Mouse (Mus musculus): ENCODE measurements around the gene Fam173a. TPM values are rescaled to one million over a fixed set of nuclear protein-coding genes. Genes with fewer than 3 reads are reported as not detected.

Fam173a gene
- total RNA-seq, 2 experiments from 2014 or later, result 35.9 to 43.7 TPM

GRCm38 (mm10) chr17:25786781-25787504 is 5.8 kb downstream of the Fam173a start:
- TF ChIP-seq CTCF (IDR thresholded peaks at IDR 0.05), result no peak
- DNase-seq, result no peak
- H3K4me3 ChIP-seq, result no peak overlapping the region
- H3K27ac ChIP-seq, result no peak overlapping the region
- intact Hi-C loops (cut with DNase I), result no loop called here

DNA sequence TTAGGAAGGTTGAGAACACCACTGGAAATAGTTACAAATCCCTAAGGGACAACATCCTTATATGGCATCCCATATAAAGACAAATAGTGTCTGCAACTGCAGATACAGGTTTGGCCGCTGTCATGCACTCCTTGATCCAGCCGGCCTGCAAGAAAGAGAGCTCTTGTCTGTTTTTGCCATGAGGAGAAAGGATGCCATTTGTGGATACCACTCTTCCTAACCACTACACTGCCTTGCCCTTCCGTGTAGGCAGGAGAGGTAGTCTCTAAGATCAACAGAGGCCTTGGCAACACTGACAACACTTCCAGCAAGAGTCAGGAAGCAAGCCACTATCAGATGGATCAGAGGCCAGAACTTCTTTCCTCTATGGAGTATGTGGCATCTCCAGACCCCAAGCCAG is 6.4 kb downstream of the Fam173a start, which contains the start of gene Ccdc78:
Ccdc78 (plus strand) TSS at position 301 of the 400 bp plus-strand sequence.
- H3K4me3 ChIP-seq, result peak within 1 kb of the TSS; percentile 75
- H3K27ac ChIP-seq, result peak within 1 kb of the TSS; percentile 88
- intact Hi-C loops (cut with DNase I), result no loop called here
- no peak for DNase-seq
- no peak for TF ChIP-seq CTCF (IDR thresholded peaks at IDR 0.05)

DNA sequence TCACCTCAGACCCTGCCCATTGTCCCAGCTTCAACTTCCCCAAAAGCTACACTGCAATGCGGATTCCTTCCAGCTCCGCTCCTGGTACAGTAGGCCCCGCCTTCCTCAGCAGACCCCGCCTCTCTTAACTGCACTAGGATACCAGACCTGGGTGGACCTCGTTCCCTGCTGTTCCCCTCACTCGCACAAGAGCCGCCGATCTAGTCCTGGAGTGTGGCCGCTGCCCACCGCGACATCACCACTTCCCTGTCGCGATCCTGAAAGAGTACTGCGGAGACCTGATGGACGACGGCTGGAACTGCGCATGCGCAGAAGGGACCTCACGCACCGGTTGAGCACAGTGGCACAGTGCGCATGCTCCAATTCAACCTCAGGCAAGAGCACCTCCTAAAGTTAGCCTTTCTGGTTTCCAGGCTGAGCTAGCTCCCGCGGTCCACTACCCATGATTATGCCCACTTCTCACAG is 7.4 kb downstream of the Fam173a start, which contains the start of gene Haghl:
Haghl (minus strand) TSS at position 393 of the 465 bp plus-strand sequence.
- peak within 1 kb of the TSS; percentile 88 for H3K27ac ChIP-seq
- intact Hi-C loops (cut with DNase I), result no loop called here
- DNase-seq, result peak; percentile 96
- H3K4me3 ChIP-seq, result peak within 1 kb of the TSS; percentile 75
- peak; percentile 19; the same call in 1 of the 2 replicates for TF ChIP-seq CTCF (IDR thresholded peaks at IDR 0.05)

GRCm38 (mm10) chr17:25783861-25784574 is 8.7 kb downstream of the Fam173a start:
- TF ChIP-seq CTCF (IDR thresholded peaks at IDR 0.05), result no peak
- Histone ChIP-seq H3K27ac (no peak overlapping the region), H3K4me3 (peak overlapping the region; percentile 75; the same call in 1 of the 2 replicates)
- intact Hi-C loops (cut with DNase I), result no loop called here
- no peak for DNase-seq

DNA sequence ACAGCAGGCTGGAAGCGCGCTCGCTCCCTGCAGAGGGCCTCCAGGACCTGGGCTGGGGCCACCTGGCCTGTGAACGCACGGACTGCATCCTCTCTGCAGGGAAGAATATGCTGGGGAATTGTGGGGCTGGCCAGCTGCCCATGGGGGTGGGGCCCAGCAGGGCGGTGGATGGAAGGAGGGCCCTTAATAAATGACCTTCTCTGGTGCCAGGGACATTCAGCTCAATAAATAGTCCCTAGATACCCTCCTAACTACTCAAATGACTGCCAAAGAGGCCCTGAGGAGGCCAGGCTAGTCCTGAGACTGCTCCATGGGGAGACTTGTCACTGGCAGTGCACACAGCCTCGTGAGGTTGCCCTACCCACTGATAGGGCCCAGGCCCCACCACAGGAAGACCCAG is 9.6 kb downstream of the Fam173a start:
- peak; percentile 55 for DNase-seq
- no peak overlapping the region; the same call in 1 of the 2 replicates for H3K27ac ChIP-seq
- H3K4me3 ChIP-seq, result no peak overlapping the region
- TF ChIP-seq CTCF (IDR thresholded peaks at IDR 0.05), result no peak
- intact Hi-C loops (cut with DNase I), result no loop called here

GRCm38 (mm10) chr17:25781339-25781738 is 11.4 kb downstream of the Fam173a start:
- no peak overlapping the region for H3K4me3 ChIP-seq
- DNase-seq, result no peak
- H3K27ac ChIP-seq, result no peak overlapping the region
- intact Hi-C loops (cut with DNase I), result no loop called here
- no peak for TF ChIP-seq CTCF (IDR thresholded peaks at IDR 0.05)

- intact Hi-C loops (cut with DNase I), result no loop called here
- H3K27ac ChIP-seq, result no peak overlapping the region
- no peak for TF ChIP-seq CTCF (IDR thresholded peaks at IDR 0.05)
- H3K4me3 ChIP-seq, result no peak overlapping the region
- DNase-seq, result no peak
These were observed 14.8 kb downstream of the Fam173a start for GRCm38 (mm10) chr17:25777948-25778347.

DNA sequence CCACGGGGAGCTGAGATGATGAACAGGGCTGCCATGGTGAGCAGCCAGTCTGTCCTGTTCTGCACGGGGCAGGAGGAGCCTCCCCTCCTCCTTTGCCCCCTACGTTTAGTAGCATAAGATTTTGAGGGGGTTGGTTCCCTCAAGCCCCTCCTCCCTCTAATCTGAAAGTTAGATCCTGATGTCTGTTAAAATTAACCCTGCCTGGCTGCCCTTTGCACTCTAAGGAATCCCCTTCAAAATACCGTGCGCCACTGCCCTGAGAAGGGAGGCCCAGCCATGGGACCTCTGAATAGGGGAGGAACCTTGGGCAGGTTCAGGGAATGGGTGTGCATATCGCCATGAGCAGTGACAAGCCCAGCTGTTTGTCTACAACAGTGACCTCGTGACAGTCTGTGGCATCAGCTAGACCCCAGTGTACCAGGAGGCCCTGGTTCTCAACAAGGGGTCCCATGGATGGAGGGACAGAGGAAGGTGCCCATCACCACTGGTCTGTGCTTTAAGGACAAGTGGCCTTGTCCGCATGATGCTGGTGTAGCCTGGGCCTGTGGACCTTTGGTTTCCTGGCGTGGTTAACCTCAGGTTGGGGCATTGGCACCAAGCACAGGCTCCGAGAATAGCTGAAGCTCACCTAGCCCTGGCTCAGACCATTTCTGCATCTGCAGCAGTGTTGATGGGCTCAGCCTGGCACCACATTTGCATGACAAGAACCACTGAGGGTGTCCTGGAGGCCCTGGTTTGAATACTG is 17.2 kb downstream of the Fam173a start:
- no peak for DNase-seq
- intact Hi-C loops (cut with DNase I), result no loop called here
- no peak overlapping the region for H3K4me3 ChIP-seq
- no peak for TF ChIP-seq CTCF (IDR thresholded peaks at IDR 0.05)
- no peak overlapping the region for H3K27ac ChIP-seq

DNA sequence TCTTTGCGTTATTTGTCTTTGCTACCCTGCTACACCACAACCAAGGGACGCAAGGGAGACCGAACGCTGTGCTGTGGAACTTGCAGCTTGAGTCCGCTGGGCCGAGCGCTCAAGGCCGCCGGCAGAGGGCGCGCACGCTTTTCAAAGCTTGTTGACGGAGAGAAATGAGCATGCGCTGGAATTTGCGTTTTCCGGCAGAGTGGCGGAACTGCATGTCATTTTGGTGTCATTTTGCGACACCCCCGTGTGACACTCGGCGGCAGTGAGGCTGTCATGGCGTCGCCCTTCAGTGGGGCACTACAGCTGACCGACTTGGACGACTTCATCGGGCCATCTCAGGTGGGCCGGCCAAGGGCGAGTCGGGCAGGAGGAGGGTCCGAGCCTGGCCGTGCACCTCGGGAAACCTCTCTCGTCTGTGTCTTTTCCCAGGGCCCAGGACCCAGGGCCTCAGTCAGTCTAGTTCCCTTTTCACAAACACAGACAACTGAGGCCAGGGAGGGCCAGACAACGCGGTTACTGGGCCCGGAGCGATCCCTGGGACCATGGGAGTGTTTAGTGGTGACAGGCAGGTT is 19.1 kb downstream of the Fam173a start, which contains the start of gene Narfl:
Narfl (plus strand) TSS at position 228 of the 572 bp plus-strand sequence.
- peak; percentile 99 for TF ChIP-seq CTCF (IDR thresholded peaks at IDR 0.05)
- intact Hi-C loops (cut with DNase I), result loop anchor here (1.0 kb wide), 1 partner anchor 28 kb away; no protein-coding TSS in a partner anchor
- peak; percentile 97 for DNase-seq
- H3K4me3 ChIP-seq, result peak within 1 kb of the TSS; percentile 83
- peak within 1 kb of the TSS; percentile 95 for H3K27ac ChIP-seq

DNA sequence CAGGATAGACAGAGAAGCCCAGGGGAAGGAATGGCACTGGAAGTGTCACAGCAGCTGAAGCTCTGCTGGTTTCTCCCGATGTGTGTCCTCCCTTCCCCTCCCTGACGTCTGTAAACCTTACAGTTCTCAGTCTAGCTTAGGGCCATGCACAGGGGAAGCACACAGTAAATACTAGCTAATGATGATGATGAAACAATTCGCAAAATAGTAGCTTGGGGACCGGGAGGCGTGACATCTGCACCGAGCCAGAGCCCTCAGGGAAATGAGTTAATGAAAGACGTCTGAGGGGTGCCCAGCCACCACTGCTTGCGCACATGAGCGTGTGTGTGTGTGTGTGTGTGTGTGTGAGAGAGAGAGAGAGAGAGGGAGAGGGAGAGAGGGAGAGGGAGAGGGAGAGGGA is 23.4 kb downstream of the Fam173a start:
- intact Hi-C loops (cut with DNase I), result no loop called here
- DNase-seq, result no peak
- TF ChIP-seq CTCF (IDR thresholded peaks at IDR 0.05), result no peak
- H3K4me3 ChIP-seq, result no peak overlapping the region
- H3K27ac ChIP-seq, result no peak overlapping the region

- intact Hi-C loops (cut with DNase I), result no loop called here
- DNase-seq, result no peak
- H3K27ac ChIP-seq, result no peak overlapping the region
- no peak overlapping the region for H3K4me3 ChIP-seq
- TF ChIP-seq CTCF (IDR thresholded peaks at IDR 0.05), result no peak
These were observed 26.8 kb downstream of the Fam173a start for GRCm38 (mm10) chr17:25765886-25766285.

- Histone ChIP-seq H3K4me3 (no peak overlapping the region), H3K27ac (no peak overlapping the region)
- intact Hi-C loops (cut with DNase I), result no loop called here
- no peak for DNase-seq
- no peak for TF ChIP-seq CTCF (IDR thresholded peaks at IDR 0.05)
These were observed 30.1 kb downstream of the Fam173a start for GRCm38 (mm10) chr17:25762591-25762990.
